Mouse (Mus musculus) erythroblast, embryonic 14.5 days (primary cell): ENCODE data around the gene Col27a1. TPM values are rescaled to one million over a fixed set of nuclear protein-coding genes. Genes with fewer than 3 reads are reported as not detected.

Source experiments
- H3K27me3 ChIP-seq: 2 replicates; pipeline ENCODE4 v1.6.1; 2012; ENCODE audit warnings: inconsistent platforms; ENCODE audit not compliant: control insufficient read depth
- H3K36me3 ChIP-seq: 2 replicates; pipeline ENCODE4 v1.6.1; 2012; ENCODE audit warnings: mild to moderate bottlenecking, inconsistent platforms; ENCODE audit not compliant: control insufficient read depth
- H3K4me1 ChIP-seq: 2 replicates; pipeline ENCODE4 v1.6.1; 2012; ENCODE audit warnings: inconsistent platforms; ENCODE audit not compliant: control insufficient read depth
- H3K4me3 ChIP-seq: replicated peaks from 2 replicates; pipeline ENCODE3; 2012; ENCODE audit warnings: moderate library complexity, mild to moderate bottlenecking, inconsistent platforms
- H3K9me3 ChIP-seq: 2 replicates; pipeline ENCODE4 v1.6.1; 2012; ENCODE audit warnings: low read length, inconsistent platforms, mixed read lengths; ENCODE audit not compliant: control insufficient read depth
- GATA1 ChIP-seq: IDR thresholded peaks from 2 replicates; pipeline ENCODE4 v1.6.1; 2012; ENCODE audit warnings: low read length, inconsistent platforms, mixed read lengths
- TAL1 ChIP-seq: IDR thresholded peaks from 3 replicates; pipeline ENCODE4 v1.6.1; 2012; ENCODE audit warnings: low read length, inconsistent platforms, mixed read lengths
- polyA plus RNA-seq: library from polyadenylated mRNA; stranded (reverse); fragments of >175 nt; gene quantifications from 2 replicates; pipeline ENCODE4 v1.2.3, GENCODE M21; 2012

Col27a1 gene
- 0.01 TPM in 1 of 2 replicates, not detected in the other for polyA plus RNA-seq

- Histone ChIP-seq H3K4me3 (peak within 1 kb of the TSS; percentile 40), H3K4me1 (no peaks in the 10 kb centered on the region), H3K36me3 (no peaks in the 10 kb centered on the region), H3K9me3 (no peaks in the 10 kb centered on the region), H3K27me3 (peaks cover 43% of the 10 kb centered on the region)
- no peak for TF ChIP-seq TAL1
- TF ChIP-seq GATA1, result no peak
Measured at GRCm38 (mm10) chr4:63213907-63214621, at the start of gene Col27a1. Gene Col27a1, plus strand, starts transcription at chr4:63214004.

- H3K9me3 ChIP-seq, result no peaks in the 10 kb centered on the region
- TF ChIP-seq TAL1 (no peak), GATA1 (no peak)
- H3K36me3 ChIP-seq, result no peaks in the 10 kb centered on the region; the same call in 1 of the 2 replicates
- no peak overlapping the region for H3K4me3 ChIP-seq
- no peaks in the 10 kb centered on the region for H3K27me3 ChIP-seq
- no peaks in the 10 kb centered on the region for H3K4me1 ChIP-seq
Measured at GRCm38 (mm10) chr4:63165636-63166035, 48.2 kb upstream of the Col27a1 start.

DNA sequence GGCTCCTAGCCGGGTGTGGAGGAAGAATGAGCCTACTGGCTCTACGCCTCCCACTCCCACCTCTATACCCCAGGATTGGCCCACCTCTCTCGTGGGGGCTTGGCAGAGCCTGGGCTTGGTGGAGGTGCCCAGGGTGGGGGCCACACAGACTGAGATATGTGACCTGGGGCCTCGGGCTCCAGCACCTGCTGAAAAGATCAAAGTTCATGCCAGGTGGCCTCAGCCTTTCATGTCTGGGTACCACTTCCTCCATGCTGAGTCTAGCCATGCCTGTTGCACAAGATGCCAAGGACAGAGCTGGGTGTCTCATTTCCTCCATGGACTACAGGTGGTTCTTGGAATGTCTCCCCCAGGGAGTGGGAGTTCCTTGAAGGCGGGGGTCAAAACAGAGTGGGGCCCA is 47.5 kb upstream of the Col27a1 start:
- H3K9me3 ChIP-seq, result no peaks in the 10 kb centered on the region
- TF ChIP-seq GATA1, result no peak
- TF ChIP-seq TAL1, result no peak

GRCm38 (mm10) chr4:63170061-63170460 is 43.7 kb upstream of the Col27a1 start:
- no peaks in the 10 kb centered on the region; the same call in 1 of the 2 replicates for H3K36me3 ChIP-seq
- no peaks in the 10 kb centered on the region for H3K9me3 ChIP-seq
- no peak overlapping the region for H3K4me3 ChIP-seq
- no peak for TF ChIP-seq TAL1
- no peak for TF ChIP-seq GATA1
- no peaks in the 10 kb centered on the region for H3K4me1 ChIP-seq
- no peaks in the 10 kb centered on the region for H3K27me3 ChIP-seq

More for the DNA sequence above, 47.5 kb upstream of the Col27a1 start:
- Histone ChIP-seq H3K36me3 (no peaks in the 10 kb centered on the region; the same call in 1 of the 2 replicates), H3K4me1 (no peaks in the 10 kb centered on the region), H3K4me3 (no peak overlapping the region), H3K27me3 (no peaks in the 10 kb centered on the region)

- TF ChIP-seq GATA1 (no peak), TAL1 (no peak)
- Histone ChIP-seq H3K4me1 (no peaks in the 10 kb centered on the region), H3K4me3 (peak overlapping the region; percentile 45), H3K9me3 (no peaks in the 10 kb centered on the region), H3K36me3 (no peaks in the 10 kb centered on the region; the same call in 1 of the 2 replicates), H3K27me3 (no peaks in the 10 kb centered on the region)
Measured at GRCm38 (mm10) chr4:63171122-63171521, 42.7 kb upstream of the Col27a1 start.

DNA sequence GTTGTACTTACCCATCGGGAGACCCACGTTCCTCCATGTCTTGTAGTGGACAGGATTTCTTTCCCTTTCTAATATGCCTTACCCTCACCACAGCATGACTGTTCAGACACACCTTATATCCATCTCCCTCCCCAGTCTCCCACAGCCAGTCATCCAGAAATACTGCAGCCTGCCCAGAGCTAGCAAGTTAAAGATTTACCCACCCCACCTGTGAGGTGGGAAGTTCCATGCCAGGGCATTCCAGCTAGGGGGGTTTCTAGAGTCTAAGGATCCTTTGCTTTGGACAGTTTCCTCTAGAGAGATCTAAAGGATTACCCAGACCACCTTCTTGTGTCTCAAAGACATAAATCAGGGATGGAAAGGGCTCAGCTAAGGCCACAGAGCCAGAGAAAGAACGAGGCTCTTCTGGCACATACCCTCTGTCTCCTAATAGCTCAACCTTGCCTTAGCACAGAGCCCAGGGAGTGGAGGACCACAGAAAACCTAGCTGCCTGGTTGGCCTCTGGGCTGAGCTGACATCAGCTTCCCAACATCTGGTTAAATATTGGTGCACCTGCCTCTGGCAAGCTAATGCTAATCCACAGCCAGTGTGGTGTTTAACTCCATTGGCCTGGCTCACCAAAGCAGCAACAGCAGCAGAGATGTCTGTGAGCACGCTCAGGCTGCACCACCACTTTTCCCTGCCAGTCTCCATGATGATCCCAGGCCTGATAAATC is 41.7 kb upstream of the Col27a1 start, which contains the start of gene Kif12:
TSS of gene Kif12 (minus strand) at position 163 of the 717 bp plus-strand sequence.
- TF ChIP-seq GATA1 (no peak), TAL1 (no peak)
- peak within 1 kb of the TSS; percentile 45 for H3K4me3 ChIP-seq
- no peaks in the 10 kb centered on the region for H3K4me1 ChIP-seq
- H3K27me3 ChIP-seq, result no peaks in the 10 kb centered on the region
- no peaks in the 10 kb centered on the region for H3K9me3 ChIP-seq
- H3K36me3 ChIP-seq, result no peaks in the 10 kb centered on the region; the same call in 1 of the 2 replicates

DNA sequence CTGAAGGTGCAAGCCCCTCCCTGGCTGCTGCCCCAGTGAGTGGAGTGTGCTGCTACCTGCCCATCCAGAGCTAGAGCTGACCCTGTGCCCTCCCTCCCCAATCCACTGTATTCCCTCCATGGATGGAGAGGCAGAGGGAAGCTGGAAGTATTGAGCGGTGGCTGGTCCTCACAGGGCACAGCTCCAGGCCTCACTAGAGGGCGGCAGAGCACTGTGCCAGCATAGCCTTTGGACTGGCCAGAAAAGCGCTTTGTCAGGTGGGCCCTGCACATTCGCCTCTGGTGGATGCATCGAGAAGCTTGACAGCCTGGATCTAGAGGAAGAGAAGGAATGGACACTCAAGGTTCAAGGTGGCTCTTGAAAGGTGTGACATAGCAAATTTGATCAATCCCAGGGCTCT is 32.2 kb upstream of the Col27a1 start:
- Histone ChIP-seq H3K4me1 (no peaks in the 10 kb centered on the region), H3K9me3 (no peaks in the 10 kb centered on the region), H3K36me3 (no peaks in the 10 kb centered on the region), H3K4me3 (no peak overlapping the region), H3K27me3 (no peaks in the 10 kb centered on the region)
- TF ChIP-seq GATA1 (no peak), TAL1 (no peak)

DNA sequence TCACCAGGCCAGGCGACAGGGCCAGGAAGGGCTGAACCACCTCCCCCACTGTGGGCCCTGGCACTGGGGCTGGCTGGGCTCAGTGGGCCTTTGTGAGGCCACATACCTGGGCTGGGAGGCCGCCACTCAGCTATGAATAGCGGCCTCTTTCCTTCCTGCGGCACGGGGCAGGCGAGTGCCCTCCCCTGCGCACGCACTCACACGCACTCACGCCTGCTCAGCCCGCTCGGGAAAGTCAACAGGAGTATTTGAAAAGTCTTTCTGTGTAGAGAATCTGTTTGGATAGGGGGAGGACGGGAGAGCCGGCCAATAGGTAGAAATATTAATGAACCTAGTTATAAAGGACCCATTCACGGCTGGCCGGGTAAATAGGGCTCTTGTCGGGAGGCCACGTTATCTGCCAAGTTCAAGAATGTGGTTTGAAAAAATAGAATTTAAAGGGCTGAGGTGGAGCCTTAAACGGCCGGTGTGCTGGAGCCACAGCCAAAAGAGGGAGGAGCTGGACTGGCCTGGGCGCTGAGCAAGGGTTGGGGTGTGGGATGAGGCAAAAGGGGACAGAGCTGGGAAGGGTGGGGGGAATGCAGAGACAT is 27.4 kb upstream of the Col27a1 start:
- Histone ChIP-seq H3K36me3 (no peaks in the 10 kb centered on the region), H3K4me1 (no peaks in the 10 kb centered on the region), H3K27me3 (no peaks in the 10 kb centered on the region), H3K9me3 (no peaks in the 10 kb centered on the region), H3K4me3 (no peak overlapping the region)
- no peak for TF ChIP-seq GATA1
- no peak for TF ChIP-seq TAL1

DNA sequence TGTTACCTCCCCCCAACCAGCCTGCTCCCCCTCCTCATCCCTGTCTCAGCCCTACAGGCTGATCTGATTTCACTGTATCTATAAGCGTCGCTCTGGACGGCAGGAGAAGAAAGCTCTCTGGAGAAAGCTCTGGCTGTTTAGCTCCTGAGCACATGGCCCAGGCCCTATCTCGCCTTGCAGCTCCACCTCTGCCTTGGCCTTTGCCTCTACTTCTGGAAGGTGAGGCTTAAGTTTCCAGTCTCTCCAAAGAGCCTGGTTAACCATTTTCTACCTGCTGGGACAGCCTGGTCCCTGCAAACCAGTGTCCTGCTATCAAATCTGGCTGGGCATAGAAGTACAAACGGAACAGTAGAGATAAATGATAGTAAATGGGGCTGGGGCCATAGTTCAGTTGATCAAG is 22.2 kb upstream of the Col27a1 start:
- Histone ChIP-seq H3K36me3 (no peaks in the 10 kb centered on the region), H3K27me3 (no peaks in the 10 kb centered on the region), H3K4me1 (no peaks in the 10 kb centered on the region), H3K4me3 (no peak overlapping the region), H3K9me3 (no peaks in the 10 kb centered on the region)
- TF ChIP-seq GATA1, result no peak
- TF ChIP-seq TAL1, result no peak
